Mouse (Mus musculus) kidney, adult 2 months (tissue): ENCODE measurements around the gene Borcs7.

Source experiments
- CTCF ChIP-seq: fragments of 200-500 bp; conservative IDR thresholded peaks from 2 replicates; pipeline ENCODE4 v1.5.1; 2011; ENCODE audit warnings: low read depth, mild to moderate bottlenecking, control low read depth, low read length, moderate library complexity, mixed read lengths; ENCODE audit not compliant: insufficient read depth, insufficient read length
- POLR2A ChIP-seq: fragments of 200-500 bp; IDR thresholded peaks from one replicate; pipeline ENCODE4 v1.6.1; 2011; ENCODE audit warnings: low read depth, low read length, control low read depth

- TF ChIP-seq CTCF (no peak), POLR2A (no peak)
These were observed 22.4 kb upstream of the Borcs7 start for GRCm38 (mm10) chr19:46667300-46667699.
